Comparison of ENCODE assay signal across 9 mouse cellular contexts in genomic region chr3:153250598-153251257, GRCm38 (mm10).
DNase-seq lines count a peak whose midpoint lies in the region; ATAC-seq and TF ChIP-seq lines count a peak whose summit lies in the region.
"Had no signal": no experiment of that assay in that cellular context is flagged by ENCODE, and none has a peak within 500 bp of the region (broad histone marks: within the 10 kb centered on the region; RNA-seq: fewer than 3 reads in every experiment).

No protein-coding gene starts in this region.

- H3K79me2 ChIP-seq in CH12.LX (replicated peaks; ENCODE audit: control insufficient read depth, extremely low read depth, insufficient read depth, poor library complexity, severe bottlenecking): no peaks in the 10 kb centered on the region

- peak; percentile 81 for TF ChIP-seq RAD21 in CH12.LX (IDR thresholded peaks at IDR 0.05; ENCODE audit: low read depth, low read length)

- no peak overlapping the region for H3K27ac ChIP-seq in CH12.LX (ENCODE audit: insufficient read depth, low read depth)
- no peak overlapping the region for H3K27ac ChIP-seq in bone marrow macrophage, adult 2 months (ENCODE audit: insufficient read depth, low read depth, low read length)
- H3K27ac ChIP-seq in heart, postnatal 0 days (ENCODE audit: low read depth): no peak overlapping the region
- H3K27ac ChIP-seq: heart, embryonic 15.5 days had no signal

- dilution Hi-C loops in CH12.LX (cut with MboI; ENCODE audit: extremely low pct_ligation_motif_present, extremely low pct_unique_long_range_greater_than_20kb, low sequenced_read_pairs): no loop called here

- in situ Hi-C loops in CH12.LX (cut with MboI; ENCODE audit: low pct_ligation_motif_present, low pct_unique_long_range_greater_than_20kb, low sequenced_read_pairs): loop anchor here (25.0 kb wide), 1 partner anchor 537 kb away; no protein-coding TSS in a partner anchor

- no peak overlapping the region for H3K9ac ChIP-seq in CH12.LX (ENCODE audit: insufficient read depth, low read depth)
- H3K9ac ChIP-seq in heart, postnatal 0 days (replicated peaks; ENCODE audit: low read depth, low read length): no peak overlapping the region
- H3K9ac ChIP-seq: heart, embryonic 15.5 days had no signal

- H3K4me2 ChIP-seq in CH12.LX (ENCODE audit: insufficient read depth, low read depth, poor library complexity, severe bottlenecking): no peak overlapping the region
- H3K4me2 ChIP-seq in heart, postnatal 0 days (ENCODE audit: low read depth, low read length): no peak overlapping the region
- H3K4me2 ChIP-seq: heart, embryonic 15.5 days had no signal

- no peak for TF ChIP-seq EP300 in CH12.LX (IDR thresholded peaks at IDR 0.05; ENCODE audit: low read length)
- TF ChIP-seq EP300 in heart, postnatal 0 days (IDR thresholded peaks at IDR 0.05; ENCODE audit: low read depth): no peak

- WGBS in heart, postnatal 0 days: 40% methylated on average over 9 of the region's 9 CpGs
- WGBS in lung, adult 2 months: 35% methylated on average over 9 of the region's 9 CpGs

- TF ChIP-seq CTCF in CH12.LX (conservative IDR thresholded peaks at IDR 0.05 in 1 of 2, IDR thresholded peaks at IDR 0.05 in 1 of 2; ENCODE audit: low read depth in 2 of 2, low read length in 2 of 2): peak; percentile 96 to 100
- peak; percentile 27; the same call in 1 of the 2 replicates for TF ChIP-seq CTCF in bone marrow macrophage, adult 2 months (IDR thresholded peaks at IDR 0.05; ENCODE audit: low read depth, low read length)
- TF ChIP-seq CTCF in heart, postnatal 0 days (IDR thresholded peaks at IDR 0.05; ENCODE audit: low read depth): peak; percentile 87
- TF ChIP-seq CTCF in lung, adult 2 months (IDR thresholded peaks at IDR 0.05; ENCODE audit: insufficient read depth, low read length): peak; percentile 99

- no peaks in the 10 kb centered on the region for H3K27me3 ChIP-seq in CH12.LX (replicated peaks)
- no peaks in the 10 kb centered on the region for H3K27me3 ChIP-seq in heart, postnatal 0 days (ENCODE audit: control insufficient read depth, insufficient read depth, low read length)
- H3K27me3 ChIP-seq: heart, embryonic 15.5 days had no signal

- peak; percentile 50; the same call in 1 of the 2 replicates for TF ChIP-seq POLR2A in CH12.LX (IDR thresholded peaks at IDR 0.05; ENCODE audit: low read depth, low read length)
- TF ChIP-seq POLR2A in bone marrow macrophage, adult 2 months (IDR thresholded peaks at IDR 0.05; ENCODE audit: borderline replicate concordance, low read depth, low read length): no peak
- no peak for TF ChIP-seq POLR2A in lung, adult 2 months (IDR thresholded peaks at IDR 0.05; ENCODE audit: borderline replicate concordance, extremely low read depth, low read depth, low read length)

- H3K4me1 ChIP-seq in CH12.LX (ENCODE audit: control insufficient read depth in 1 of 2, insufficient read depth in 2 of 2): peaks cover 4 to 28% of the 10 kb centered on the region in 2 experiments; a peak in 3 of 4 replicates
- no peaks in the 10 kb centered on the region for H3K4me1 ChIP-seq in bone marrow macrophage, adult 2 months (ENCODE audit: control insufficient read depth, insufficient read depth, low read length)
- H3K4me1 ChIP-seq in heart, postnatal 0 days (ENCODE audit: control insufficient read depth, insufficient read depth): no peaks in the 10 kb centered on the region
- H3K4me1 ChIP-seq in lung, adult 2 months (ENCODE audit: control insufficient read depth, insufficient read depth, low read length): no peaks in the 10 kb centered on the region
- H3K4me1 ChIP-seq: heart, embryonic 15.5 days had no signal

- peak; percentile 96 for DNase-seq in CH12.LX (ENCODE audit: extremely low read depth)
- peak; percentile 59 for DNase-seq in heart, postnatal 0 days (ENCODE audit: low spot score)
- DNase-seq in layer of hippocampus, adult 11-12 months (ENCODE audit: low spot score): peak; percentile 73
- DNase-seq in lung, adult 2 months: peak; percentile 76
- peak; percentile 70 for DNase-seq in ovary, postnatal 36 days (ENCODE audit: low spot score)
- DNase-seq in thymus, postnatal 14 days: peak; percentile 88

- no peak overlapping the region for H3K4me3 ChIP-seq in CH12.LX (replicated peaks in 1 of 3; ENCODE audit: low read depth in 2 of 3, low read length in 2 of 3, poor library complexity in 1 of 3)
- no peak overlapping the region for H3K4me3 ChIP-seq in bone marrow macrophage, adult 2 months (ENCODE audit: insufficient read depth, low read length)
- no peak overlapping the region for H3K4me3 ChIP-seq in heart, postnatal 0 days (ENCODE audit: low read depth, low read length)
- H3K4me3 ChIP-seq in lung, adult 2 months (replicated peaks; ENCODE audit: extremely low read depth, low read depth, low read length): no peak overlapping the region
- H3K4me3 ChIP-seq: heart, embryonic 15.5 days had no signal

- ATAC-seq in erythroid progenitor cell, adult 5-6 weeks (replicated peaks; ENCODE audit: low FRiP score, poor library complexity, severe bottlenecking): peak; percentile 84
- no peak for ATAC-seq in heart, postnatal 0 days (ENCODE audit: insufficient read depth, low read depth)

- no peaks in the 10 kb centered on the region for H3K9me3 ChIP-seq in CH12.LX (replicated peaks; ENCODE audit: low read length)
- no peaks in the 10 kb centered on the region for H3K9me3 ChIP-seq in heart, postnatal 0 days (replicated peaks; ENCODE audit: control insufficient read depth, low read length)
- H3K9me3 ChIP-seq: heart, embryonic 15.5 days had no signal

- H3K36me3 ChIP-seq in CH12.LX (replicated peaks in 1 of 2; ENCODE audit: control insufficient read depth in 1 of 2, insufficient read depth in 1 of 2, low read length in 1 of 2): no peaks in the 10 kb centered on the region
- H3K36me3 ChIP-seq in heart, postnatal 0 days (replicated peaks; ENCODE audit: control insufficient read depth, insufficient read depth, low read length): no peaks in the 10 kb centered on the region
- H3K36me3 ChIP-seq: heart, embryonic 15.5 days had no signal

TF ChIP-seq in CH12.LX, 34 proteins besides CTCF, POLR2A, EP300 and RAD21:
- peak; percentile 73 for TF ChIP-seq HCFC1 (IDR thresholded peaks at IDR 0.05; ENCODE audit: low read depth, low read length)
- peak; percentile 65 for TF ChIP-seq NELFE (IDR thresholded peaks at IDR 0.05; ENCODE audit: low read depth, low read length)
- no peak for TF ChIP-seq KAT2A (IDR thresholded peaks at IDR 0.05; ENCODE audit: insufficient replicate concordance, low read length)
- peak; percentile 44; the same call in 1 of the 2 replicates for TF ChIP-seq ZC3H11A (IDR thresholded peaks at IDR 0.05; ENCODE audit: low read depth, low read length)
- TF ChIP-seq USF1 (IDR thresholded peaks at IDR 0.05; ENCODE audit: low read depth, low read length): no peak
- peak; percentile 35; the same call in 1 of the 2 replicates for TF ChIP-seq MAX (IDR thresholded peaks at IDR 0.05; ENCODE audit: low read length)
- TF ChIP-seq JUND (conservative IDR thresholded peaks at IDR 0.05; ENCODE audit: low read depth, low read length): peak; percentile 100
- no peak for TF ChIP-seq E2F4 (IDR thresholded peaks at IDR 0.05; ENCODE audit: insufficient replicate concordance, low read depth, low read length)
- no peak for TF ChIP-seq CHD2 (IDR thresholded peaks at IDR 0.05; ENCODE audit: low read length)
- peak; percentile 63; the same call in 1 of the 2 replicates for TF ChIP-seq IRF4 (IDR thresholded peaks at IDR 0.05; ENCODE audit: low read depth, low read length)
- no peak for TF ChIP-seq CHD1 (IDR thresholded peaks at IDR 0.05; ENCODE audit: low read depth, low read length)
- TF ChIP-seq MAFK (IDR thresholded peaks at IDR 0.05; ENCODE audit: insufficient replicate concordance, low read length): no peak
- 0 out of 2 replicates have a peak, but pooled peaks have one; percentile 12 for TF ChIP-seq BHLHE40 (IDR thresholded peaks at IDR 0.05; ENCODE audit: low read depth, low read length)
- TF ChIP-seq MYC (IDR thresholded peaks at IDR 0.05; ENCODE audit: low read depth, low read length): 0 out of 2 replicates have a peak, but pooled peaks have one; percentile 39
- no peak for TF ChIP-seq UBTF (IDR thresholded peaks at IDR 0.05; ENCODE audit: low read depth, low read length)
- no peak for TF ChIP-seq ZKSCAN1 (IDR thresholded peaks at IDR 0.05; ENCODE audit: borderline replicate concordance, low read depth, low read length)
- TF ChIP-seq SMC3 (IDR thresholded peaks at IDR 0.05; ENCODE audit: low read depth, low read length): peak; percentile 97
- peak; percentile 100 for TF ChIP-seq JUN (IDR thresholded peaks at IDR 0.05; ENCODE audit: insufficient read depth, low read depth, low read length)
- no peak for TF ChIP-seq POLR2AphosphoS2 (IDR thresholded peaks at IDR 0.05; ENCODE audit: low read depth, low read length)
- 0 out of 2 replicates have a peak, but pooled peaks have one; percentile 20 for TF ChIP-seq NRF1 (IDR thresholded peaks at IDR 0.05; ENCODE audit: low read depth, low read length)
- TF ChIP-seq GABPA (IDR thresholded peaks at IDR 0.05; ENCODE audit: insufficient replicate concordance, low read depth, low read length): no peak
- TF ChIP-seq MXI1 (IDR thresholded peaks at IDR 0.05; ENCODE audit: low read depth, low read length): no peak
- no peak for TF ChIP-seq MAZ (IDR thresholded peaks at IDR 0.05; ENCODE audit: low read depth, low read length)
- TF ChIP-seq ZMIZ1 (IDR thresholded peaks at IDR 0.05; ENCODE audit: low read depth, low read length): no peak
- peak; percentile 62; the same call in 1 of the 2 replicates for TF ChIP-seq TCF12 (IDR thresholded peaks at IDR 0.05; ENCODE audit: low read depth, low read length)
- TF ChIP-seq MEF2A (IDR thresholded peaks at IDR 0.05; ENCODE audit: borderline replicate concordance, low read depth, low read length): peak; percentile 60; the same call in 1 of the 2 replicates
- peak; percentile 86 for TF ChIP-seq ELF1 (IDR thresholded peaks at IDR 0.05; ENCODE audit: low read depth, low read length)
- TF ChIP-seq ZNF384 (IDR thresholded peaks at IDR 0.05; ENCODE audit: low read depth, low read length): no peak
- no peak for TF ChIP-seq PAX5 (IDR thresholded peaks at IDR 0.05; ENCODE audit: low read length)
- TF ChIP-seq TBP (conservative IDR thresholded peaks at IDR 0.05; ENCODE audit: low read depth, low read length): no peak
- TF ChIP-seq USF2 (conservative IDR thresholded peaks at IDR 0.05; ENCODE audit: low read depth, low read length): no peak
- peak; percentile 22; the same call in 1 of the 2 replicates for TF ChIP-seq ETS1 (conservative IDR thresholded peaks at IDR 0.05; ENCODE audit: low read depth, low read length)
- no peak for TF ChIP-seq RCOR1 (conservative IDR thresholded peaks at IDR 0.05; ENCODE audit: low read depth, low read length)
- TF ChIP-seq SIN3A (IDR thresholded peaks at IDR 0.05; ENCODE audit: low read length): no peak

Comparison
In these comparisons a context has a peak if more than half of its experiments do, and no peak if none do; other contexts are left out.
1. CTCF ChIP-seq: peak in every context shown above with its lines; median percentile 99 in lung, adult 2 months; 98 in CH12.LX; 87 in heart, postnatal 0 days; 27 in bone marrow macrophage, adult 2 months.